Mouse (Mus musculus) R1 (cell line): Measurements from ENCODE around the gene Tcf7l1.

Source experiments
- DNase-seq: peaks from one replicate; pipeline ENCODE4 v3.0.0-alpha.2; 2018; ENCODE audit warnings: low read depth, low spot score

Tcf7l1 gene

DNA sequence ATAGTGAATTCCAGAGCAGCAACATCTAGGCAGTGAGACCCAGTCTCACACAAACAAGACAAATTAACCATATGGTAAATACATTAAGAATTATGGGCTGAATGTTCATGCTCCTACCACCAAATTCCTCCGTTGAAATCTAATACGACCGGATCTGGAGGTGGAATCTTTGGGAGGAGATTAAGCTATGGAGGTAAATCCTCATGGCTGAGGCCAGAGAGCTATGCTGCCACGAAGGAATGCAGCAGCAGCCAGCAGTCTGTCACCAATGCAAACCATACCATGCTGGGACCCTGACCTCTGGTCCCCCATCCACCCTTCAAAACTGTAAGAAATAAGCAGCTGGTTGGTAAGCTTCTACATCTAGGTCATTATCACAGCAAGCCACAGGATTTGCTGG lies 41.9 kb downstream of the Tcf7l1 start:
- DNase-seq, result no peak

DNA sequence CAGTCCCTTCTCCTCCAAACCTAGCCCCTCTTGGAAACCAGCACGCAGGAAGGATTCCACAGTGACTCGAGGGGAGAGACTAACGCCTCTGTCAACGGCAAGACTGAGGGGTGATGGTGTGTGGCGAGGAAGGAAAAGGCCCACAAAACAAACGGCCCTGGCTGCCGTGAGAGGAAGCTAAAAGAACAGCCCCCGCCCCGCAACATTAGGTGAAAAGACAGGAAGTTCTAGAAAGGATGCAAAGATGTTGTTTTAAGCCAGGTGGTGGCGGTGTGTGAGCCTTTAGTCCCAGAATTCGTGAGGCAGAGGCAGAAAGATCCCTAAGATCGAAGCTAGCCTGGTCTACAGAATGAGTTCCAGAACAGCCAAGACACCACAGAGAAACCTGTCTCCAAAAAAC lies 43.3 kb downstream of the Tcf7l1 start:
- DNase-seq, result peak; percentile 48

DNA sequence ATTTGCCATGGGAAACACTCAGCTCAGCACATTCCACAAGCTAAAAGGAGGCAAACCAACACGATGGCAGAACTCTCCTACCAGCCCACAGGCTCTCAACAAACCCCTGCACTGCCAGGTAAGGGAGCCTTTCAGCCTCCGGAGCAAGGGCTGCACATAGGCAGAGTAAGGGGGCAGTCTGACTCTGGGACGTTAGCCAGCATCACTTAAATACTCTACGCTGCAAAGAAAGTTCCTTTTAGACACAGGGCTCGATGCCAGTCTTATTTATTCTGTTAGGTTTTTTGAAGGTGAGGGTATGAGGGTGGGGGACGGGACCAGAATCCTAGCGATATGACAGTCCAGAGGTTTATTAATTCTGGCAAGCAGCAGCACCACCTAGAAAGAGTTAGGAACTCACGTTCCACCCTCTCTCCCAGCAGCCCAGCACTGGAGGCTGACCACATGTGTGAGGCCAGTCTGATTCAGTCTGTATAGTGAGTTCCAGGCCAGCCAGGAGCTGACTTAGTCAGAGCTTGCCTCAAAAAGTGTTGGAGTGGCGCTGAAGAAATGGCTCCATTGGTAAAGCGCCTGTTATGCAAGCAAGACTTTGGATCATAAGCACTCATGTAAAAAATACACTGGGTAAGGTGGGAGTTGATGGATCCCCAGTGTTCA lies 44.8 kb downstream of the Tcf7l1 start:
- DNase-seq, result no peak

DNA sequence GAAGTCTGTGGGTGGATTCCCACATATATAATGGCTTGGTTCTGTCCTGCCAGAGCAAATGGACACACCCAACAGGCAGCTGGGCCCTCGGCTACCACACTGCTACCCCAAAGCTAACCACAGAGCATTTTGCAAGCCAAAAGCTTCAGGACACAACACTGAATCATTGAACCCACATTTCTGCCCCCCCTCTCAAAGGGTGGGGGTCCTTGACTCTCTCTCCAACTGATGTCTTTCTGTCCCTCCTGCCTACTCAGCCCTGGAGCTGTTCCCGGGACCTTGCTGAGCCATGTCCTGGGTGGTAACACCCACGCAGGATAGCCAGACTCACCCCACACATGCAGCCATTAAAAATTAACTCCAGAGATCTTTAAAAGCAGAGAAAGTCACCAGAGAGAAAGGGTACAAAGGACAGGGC lies 45.4 kb downstream of the Tcf7l1 start:
- DNase-seq, result no peak

DNA sequence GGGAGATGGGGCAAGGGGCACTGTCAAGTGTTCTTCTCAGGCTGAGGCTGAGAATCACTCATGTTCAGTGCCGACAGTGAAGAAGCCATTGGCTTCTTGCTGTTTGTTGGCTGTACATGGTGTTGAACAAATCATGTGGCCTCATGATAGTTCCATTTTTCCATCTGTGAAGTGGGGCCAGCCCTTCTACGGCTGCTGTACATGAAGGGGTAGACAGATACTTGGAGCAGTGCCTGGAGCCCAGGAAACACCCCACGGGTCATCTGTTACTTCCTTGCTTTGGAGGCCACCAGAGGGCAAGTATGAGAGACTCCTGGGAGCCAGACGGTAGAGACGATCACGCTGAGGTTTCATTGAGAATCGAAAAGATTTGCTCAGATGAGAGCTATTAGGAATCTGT lies 46.7 kb downstream of the Tcf7l1 start:
- DNase-seq, result no peak

DNA sequence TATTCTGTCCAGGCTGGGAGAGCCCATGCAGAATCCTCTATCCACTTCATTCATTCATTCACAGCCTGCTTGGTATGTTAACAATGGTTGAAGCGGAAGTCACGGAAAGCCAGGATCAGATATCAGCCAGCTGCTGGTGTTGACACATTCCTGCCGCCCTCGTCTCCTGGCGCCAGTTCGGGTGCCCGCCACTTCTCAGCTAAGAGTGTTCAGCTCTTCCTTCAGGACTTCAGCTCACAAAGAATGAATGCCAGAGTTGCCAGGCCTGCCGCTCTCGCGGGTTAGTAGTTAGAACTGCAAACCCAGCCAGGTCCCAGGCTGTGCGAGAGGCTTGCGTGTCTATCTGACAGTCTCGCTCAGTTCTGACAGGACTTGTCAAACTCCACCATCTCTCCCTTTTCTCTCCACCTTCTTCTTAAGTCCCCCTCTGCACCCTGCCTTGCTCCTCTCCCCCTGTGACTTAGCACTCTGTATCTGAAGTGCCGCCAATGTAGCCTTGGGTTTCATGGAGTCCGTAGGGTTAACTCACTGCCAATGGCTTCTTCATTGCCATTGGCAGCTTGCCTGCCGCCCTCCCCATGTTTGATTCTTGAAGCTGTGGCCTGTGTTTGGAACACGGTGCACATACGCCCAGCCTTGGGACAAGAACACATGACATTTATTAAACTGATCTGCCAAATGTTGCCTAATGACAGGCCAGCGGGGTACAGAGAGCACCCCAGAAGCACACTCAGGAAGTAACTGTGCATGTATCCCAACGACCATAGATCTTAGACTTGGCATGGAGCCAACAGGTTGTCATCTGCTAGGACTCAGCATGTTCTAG lies 48.2 kb downstream of the Tcf7l1 start:
- peak; percentile 92 for DNase-seq

DNA sequence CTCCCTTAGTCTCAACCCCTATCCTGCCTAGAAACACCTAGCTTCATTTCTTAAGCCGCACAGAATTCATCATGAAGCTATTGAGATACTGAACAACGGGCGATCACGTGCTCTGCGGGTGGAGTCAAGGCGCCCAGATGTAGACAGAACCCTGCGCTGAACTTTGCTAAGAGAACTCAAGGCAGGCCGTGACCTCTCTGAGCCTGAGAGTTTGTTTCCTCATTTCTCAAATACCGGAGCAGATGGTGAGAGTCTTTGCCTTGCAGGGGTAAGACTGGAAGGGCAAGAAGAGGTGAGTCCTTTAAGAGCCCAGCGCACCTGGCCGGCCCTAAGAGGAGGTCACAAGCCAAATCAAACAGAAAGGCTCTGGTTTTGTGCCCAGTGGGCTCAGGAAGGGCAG lies 52.2 kb downstream of the Tcf7l1 start:
- DNase-seq, result peak; percentile 77

DNA sequence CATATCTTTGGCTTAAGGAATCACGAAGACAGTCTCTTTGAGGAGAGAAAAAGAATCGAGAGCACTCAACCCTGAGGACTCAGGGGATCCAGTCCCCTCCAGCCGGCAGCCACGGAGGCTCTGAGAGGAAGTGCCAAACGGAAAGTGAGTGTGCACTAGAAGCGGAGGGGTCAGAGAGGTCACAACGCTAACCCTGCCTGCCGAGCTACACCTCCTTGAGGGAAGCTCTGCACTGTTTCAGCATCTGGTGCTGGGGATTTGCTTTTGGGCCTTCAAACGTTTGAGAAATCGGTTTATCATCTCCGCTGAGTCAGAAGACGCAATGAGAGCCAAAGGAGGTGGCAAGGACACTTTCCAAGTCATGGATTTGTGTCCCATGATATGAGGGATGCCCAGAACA lies 53.8 kb downstream of the Tcf7l1 start:
- DNase-seq, result no peak

DNA sequence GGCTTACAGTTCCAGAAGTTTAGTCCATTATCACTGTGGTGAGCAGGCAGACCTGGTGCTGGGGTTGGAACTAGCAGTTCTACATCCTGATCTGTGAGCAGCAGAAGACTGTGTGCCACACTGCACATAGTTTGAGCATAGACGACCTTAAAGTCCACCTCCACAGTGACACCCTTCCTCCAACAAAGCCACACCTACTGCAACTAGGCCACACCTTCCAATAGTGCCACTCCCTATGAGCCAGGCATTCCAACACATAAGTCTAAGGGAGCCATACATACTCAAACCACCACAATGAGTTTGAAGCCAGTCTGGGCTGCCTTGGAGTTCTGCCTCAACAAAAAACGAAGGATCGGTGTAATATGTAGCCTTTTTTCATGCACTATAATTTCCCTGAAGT lies 55.7 kb downstream of the Tcf7l1 start:
- DNase-seq, result peak; percentile 88

DNA sequence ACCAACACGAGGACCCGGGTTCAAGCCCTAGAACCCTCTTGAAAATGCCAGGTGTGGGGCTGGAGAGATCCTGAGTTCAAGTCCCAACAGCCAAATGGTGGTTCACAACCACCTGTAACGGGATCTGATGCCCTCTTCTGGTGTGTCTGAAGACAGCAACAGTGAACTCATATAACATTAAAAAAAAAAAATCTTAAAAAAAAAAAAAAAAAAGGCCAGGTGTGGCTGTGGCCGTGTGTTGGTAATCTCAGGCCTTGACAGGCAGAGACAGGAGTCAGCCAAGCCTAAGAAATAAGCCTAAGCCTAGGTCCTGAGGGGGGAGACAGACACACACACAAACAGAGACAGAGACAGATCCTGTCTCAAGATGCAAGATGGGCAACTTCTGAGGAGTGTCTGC lies 56.9 kb downstream of the Tcf7l1 start:
- no peak for DNase-seq

DNA sequence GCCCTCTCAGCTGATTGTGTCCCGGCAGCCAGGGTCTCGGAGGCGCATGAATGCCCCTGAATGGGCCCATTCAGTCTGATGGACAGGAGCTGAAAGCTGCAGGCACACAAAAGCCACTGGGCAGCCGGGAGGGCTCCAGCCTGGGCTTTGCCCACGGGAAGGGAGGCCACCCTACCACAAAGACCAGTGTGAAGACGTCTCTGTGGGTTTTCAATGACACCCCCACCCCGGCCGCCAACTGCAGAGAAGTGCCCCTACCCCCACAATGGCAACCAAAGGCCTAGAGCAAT lies 58.5 kb downstream of the Tcf7l1 start:
- DNase-seq, result no peak

DNA sequence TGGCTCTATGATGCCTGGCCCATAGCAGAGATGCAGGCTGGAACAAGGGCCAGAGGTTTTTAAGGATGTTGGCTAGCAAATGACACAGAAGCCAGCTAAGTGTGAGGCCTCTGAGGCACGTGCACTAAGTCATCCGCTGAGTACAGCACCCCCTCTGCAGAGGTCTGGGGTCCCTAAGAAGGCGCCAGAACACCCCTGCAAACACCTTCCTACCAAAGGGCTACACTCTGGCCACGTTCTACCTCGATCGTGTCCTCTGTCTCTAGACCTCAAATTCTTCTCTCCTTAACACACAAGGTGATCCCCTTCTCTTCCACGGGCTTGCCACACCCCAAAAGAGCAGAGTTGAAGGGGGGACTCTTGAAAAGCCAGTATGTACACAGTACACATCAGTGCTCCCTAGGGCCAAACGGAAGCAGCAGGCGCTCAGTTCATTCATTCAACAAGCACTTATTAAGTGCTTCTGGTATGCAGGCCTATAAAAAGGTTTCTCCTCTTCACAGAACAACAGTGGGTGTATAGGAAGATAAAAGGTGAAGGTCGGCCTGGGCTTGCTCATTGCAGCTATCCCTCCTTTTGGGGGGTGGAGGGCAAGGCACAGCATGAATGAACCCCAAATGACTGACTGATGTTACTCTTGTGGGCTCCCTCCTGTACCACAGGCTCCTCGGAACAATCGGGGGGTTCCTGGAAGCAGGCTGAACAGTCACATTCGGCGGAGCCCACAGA lies 59.1 kb downstream of the Tcf7l1 start:
- peak; percentile 64 for DNase-seq

DNA sequence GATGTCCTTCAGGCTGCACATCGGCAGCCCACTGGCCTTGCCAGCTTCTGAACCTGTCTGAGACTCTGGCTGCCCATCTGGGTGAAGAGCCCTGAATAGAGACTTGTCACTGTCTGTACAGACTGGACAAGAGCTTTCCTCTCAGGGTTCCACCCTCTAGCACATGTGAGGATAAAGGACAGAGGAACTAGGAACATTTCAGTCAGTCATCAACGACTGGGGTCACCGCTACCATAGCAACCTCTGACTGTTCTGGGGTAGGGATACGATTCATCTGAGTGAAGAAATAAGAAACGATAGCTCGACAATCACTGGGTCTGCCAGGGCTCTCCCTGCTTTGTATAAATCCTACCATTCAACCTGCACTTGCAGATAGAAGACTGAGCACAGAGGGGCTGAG lies 61.2 kb downstream of the Tcf7l1 start:
- DNase-seq, result no peak

DNA sequence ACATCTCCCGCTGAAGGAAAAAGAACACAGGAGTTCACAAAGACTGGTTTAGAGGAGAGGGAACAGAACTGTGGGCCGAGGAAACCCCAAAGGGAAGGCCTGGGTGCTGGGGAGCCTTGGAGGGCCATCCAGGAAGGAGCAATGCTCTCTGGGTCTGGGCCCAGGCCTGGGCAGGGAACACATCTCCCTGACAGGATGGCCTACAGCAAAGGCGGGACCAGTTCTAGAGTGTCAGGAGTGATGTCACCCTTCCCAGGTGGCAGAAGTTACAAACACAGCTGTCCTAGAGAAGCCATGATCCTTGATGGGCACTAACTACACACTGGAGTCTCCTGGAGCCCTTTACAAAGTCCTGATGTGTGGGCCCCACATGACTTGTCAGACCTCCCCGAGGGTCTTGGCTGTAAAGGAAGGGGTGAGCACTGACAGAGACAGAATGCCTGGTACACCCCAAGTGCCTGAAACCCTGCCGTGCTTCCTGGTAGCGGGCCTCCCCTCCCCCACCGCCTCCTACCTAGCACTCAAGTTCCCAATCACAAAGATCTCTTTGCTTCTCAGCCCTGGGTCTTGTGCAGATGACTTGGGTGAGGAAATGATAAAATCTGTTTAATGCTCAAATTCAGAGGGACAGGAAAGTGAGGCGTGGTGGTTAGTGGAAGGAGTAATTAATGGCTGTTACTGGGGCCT lies 64.4 kb downstream of the Tcf7l1 start:
- no peak for DNase-seq

DNA sequence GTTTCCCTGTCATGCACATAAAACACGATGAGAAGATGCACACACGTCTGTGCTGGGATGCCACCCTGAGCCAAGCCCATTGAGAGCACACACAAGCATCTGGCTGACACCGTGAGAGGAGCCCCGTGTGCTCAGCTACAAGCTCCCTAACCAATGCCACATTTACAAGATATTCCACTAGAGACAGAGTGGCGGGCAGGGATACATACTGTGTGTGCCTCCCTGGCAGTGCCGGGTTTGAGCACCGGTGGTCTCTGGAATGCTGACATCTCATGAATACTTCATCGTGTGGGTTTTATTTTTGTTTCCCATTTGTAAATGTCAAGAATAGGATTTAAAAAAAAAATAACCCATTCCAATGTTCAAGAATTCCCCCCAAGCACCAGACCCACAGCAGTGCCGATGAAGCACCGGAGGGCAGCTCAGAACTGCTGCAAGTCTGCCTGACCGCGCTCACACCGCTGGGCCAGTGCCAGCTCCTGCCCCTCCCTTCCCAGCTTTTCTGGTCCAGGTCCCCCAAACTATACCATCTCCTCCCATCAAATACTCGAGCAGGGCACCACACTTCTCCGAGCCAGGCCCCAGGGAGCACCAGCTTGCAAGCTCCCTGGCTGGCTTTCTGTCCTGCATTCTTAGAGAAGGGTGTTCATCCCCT lies 65.2 kb downstream of the Tcf7l1 start:
- no peak for DNase-seq

DNA sequence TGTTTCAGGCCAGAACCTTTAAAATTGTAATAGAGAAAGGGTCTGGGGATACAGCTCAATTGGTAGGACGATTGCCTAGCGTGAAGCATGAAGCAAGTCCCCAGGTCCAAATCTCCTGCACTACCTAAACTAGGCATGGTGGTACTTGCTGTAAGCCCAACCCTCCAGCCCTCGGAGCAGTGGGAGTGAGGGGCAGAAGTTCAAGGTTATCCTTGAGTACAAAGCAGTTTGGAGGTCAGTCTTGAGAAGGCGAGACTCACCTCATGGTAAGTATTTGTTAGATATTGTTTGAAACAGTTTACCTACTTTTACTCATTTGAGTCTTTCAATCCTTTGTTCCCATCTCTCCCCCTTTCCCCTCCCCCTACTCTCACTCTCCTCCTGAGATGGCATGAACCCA lies 65.9 kb downstream of the Tcf7l1 start:
- peak; percentile 78 for DNase-seq

DNA sequence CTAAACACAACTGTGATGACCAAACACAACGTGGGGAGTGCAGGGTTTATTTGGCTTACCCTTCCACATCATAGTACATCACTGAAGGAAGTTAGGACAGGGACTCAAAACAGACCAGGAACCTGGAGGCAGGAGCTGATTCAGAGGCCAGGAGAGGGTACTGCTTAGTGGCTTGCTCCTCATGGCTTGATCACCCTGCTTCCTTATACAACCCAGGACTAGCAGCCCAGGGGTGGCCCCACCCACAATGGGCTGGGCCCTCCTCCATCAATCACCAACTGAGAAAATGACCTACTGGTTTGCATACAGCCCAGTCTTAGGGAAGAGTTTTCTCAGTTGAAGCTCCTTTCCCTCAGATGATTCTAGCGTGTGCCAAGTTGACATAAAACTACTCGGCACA lies 68.2 kb downstream of the Tcf7l1 start:
- DNase-seq, result peak; percentile 66

DNA sequence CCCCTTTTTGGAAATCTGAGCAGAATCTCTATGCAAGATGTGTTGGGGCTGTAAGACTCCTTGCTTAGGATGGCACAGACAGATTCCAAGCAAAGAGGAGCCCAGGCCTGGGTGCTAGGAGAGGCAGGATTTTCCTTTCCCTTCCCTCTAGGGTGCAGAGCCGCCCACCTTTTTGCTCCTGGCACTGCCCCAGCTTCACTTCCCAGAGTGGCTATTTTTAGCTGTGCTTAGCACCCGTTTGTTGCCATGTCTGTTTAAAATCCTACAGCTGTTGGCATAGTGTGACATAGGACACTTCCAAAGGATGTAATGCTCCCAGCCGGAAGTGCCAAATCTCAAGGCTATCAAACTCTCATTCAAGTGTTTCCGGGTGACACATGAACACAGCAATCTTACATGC lies 74.3 kb downstream of the Tcf7l1 start:
- DNase-seq, result no peak

DNA sequence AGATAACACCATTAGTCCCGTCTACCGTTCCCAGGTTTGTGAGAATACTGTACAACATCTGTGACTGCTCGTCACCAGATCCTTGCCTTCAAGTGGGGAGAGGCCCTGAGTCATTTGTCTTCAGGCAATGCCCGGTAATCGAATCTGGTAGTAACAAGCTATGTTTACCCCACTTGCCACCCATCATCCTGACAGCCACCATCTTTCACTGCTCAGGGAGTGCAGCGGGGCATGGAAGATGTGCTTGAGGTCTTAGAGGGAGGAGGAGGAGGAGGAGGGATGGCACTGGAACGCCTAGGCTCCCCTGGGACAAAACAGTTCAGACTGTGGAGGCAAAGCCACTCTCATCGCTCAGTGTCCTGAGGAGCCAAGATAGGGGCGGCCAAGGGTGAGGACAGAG lies 74.8 kb downstream of the Tcf7l1 start:
- DNase-seq, result no peak

DNA sequence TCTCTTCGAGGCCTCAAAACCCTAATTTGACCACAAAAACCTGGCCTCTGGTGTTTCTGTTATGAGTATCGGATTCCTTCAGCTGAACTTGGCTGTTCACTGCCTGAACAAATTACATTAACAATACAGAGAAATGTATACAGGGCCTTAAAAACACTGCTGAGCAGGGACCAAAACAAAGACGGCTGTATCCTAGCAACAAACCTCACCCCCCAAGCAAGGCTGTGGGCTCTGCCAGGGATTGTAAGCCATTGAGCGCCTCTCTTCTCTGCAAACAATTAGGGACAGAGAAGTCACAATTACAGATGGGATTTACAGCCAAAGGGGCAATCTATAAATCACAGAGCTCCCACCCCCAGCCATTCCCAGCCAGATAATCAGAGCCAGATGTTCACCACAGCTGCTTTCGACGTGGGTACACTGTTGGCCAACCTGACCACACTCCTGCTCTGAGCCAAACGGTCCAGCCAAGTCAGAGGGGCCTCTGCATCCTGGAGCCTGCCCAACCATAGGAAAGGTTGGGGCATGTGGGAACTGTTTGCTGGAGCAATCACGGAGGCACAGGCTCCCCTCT lies 77.5 kb downstream of the Tcf7l1 start:
- DNase-seq, result peak; percentile 78

DNA sequence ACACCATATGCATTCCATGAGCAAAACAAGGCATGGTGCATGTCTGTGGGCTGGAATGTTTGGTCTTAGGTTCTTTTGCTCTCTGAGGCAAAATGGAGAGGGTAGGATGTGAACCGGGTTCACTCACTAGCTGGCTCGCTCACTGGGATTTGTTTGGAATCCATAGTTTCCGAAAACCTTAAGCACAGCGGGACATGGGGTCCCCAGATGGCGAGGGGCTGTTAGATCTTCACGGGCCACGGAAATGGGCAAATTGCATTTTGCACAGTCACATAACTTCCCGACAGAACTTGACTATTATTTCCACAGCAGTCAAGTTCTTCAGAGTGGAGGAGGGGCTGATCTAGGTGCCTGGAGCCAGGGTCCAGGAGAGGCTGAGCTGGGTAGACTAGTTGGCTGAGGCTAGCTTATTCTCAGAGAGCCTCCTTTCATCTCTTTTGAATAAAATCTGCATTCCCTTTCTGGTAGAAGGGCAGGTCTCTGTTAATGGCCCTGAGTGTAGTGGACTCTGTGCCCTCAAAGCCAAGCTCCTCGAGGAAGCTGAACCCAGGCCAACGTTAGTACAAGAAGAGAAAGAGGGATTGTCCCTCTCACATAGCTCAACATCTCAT lies 78.1 kb downstream of the Tcf7l1 start:
- DNase-seq, result no peak
